Mouse (Mus musculus) neural tube, embryonic 14.5 days (tissue): ENCODE measurements at regions not wholly inside any gene's neighbourhood (a gene's known extent, or its start where the extent isn't known, plus 50 kb on each side); places are given as distances from the start of the nearest gene placed in this dataset.

Experiments
- ATAC-seq: fragments of 200-750 bp; cut with Nextera tagmentation; 2 replicates; pipeline ENCODE4 v1.8.0; 2017; ENCODE audit warnings: low read depth, mild to moderate bottlenecking, moderate TSS enrichment, moderate library complexity
- H3K27ac ChIP-seq: fragments of 300-500 bp; sonication (generic); 2 replicates; pipeline ENCODE4 v1.5.1; 2014; ENCODE audit warnings: low read depth, mild to moderate bottlenecking, control low read depth, low read length, moderate library complexity, mixed read lengths
- H3K27me3 ChIP-seq: fragments of 300-500 bp; sonication (generic); 2 replicates; pipeline ENCODE4 v1.6.1; 2014; ENCODE audit warnings: low read length; ENCODE audit not compliant: control insufficient read depth, insufficient read depth
- H3K36me3 ChIP-seq: fragments of 300-500 bp; sonication (generic); 2 replicates; pipeline ENCODE4 v1.6.1; 2014; ENCODE audit warnings: low read length, mixed read lengths; ENCODE audit not compliant: control insufficient read depth, insufficient read depth
- H3K4me1 ChIP-seq: fragments of 300-500 bp; sonication (generic); 2 replicates; pipeline ENCODE4 v1.6.1; 2014; ENCODE audit warnings: low read length; ENCODE audit not compliant: control insufficient read depth, insufficient read depth
- H3K4me2 ChIP-seq: fragments of 300-500 bp; sonication (generic); 2 replicates; pipeline ENCODE4 v1.6.1; 2014; ENCODE audit warnings: mild to moderate bottlenecking, low read depth, low read length, control low read depth
- H3K4me3 ChIP-seq: fragments of 300-500 bp; sonication (generic); 2 replicates; pipeline ENCODE4 v1.5.1; 2014; ENCODE audit warnings: low read depth, low read length, control low read depth, mixed read lengths
- H3K9ac ChIP-seq: fragments of 300-500 bp; sonication (generic); replicated peaks from 2 replicates; pipeline ENCODE4 v1.6.1; 2014; ENCODE audit warnings: low read depth, mild to moderate bottlenecking, control low read depth, low read length, mixed read lengths
- H3K9me3 ChIP-seq: fragments of 300-500 bp; sonication (generic); 2 replicates; pipeline ENCODE4 v1.6.1; 2016; ENCODE audit warnings: low read length; ENCODE audit not compliant: control insufficient read depth
- WGBS: fragments of 180-500 bp; shearing (Covaris S2); extraction: QIAGEN DNeasy Blood & Tissue Kit; methylation state at CpG from one replicate; pipeline ENCODE4 v1.1.7; 2014; 5-methylcytosine and 5-hydroxymethylcytosine counted together

- no peak for ATAC-seq
- Histone ChIP-seq H3K27ac (no peak overlapping the region), H3K9me3 (no peaks in the 10 kb centered on the region), H3K9ac (no peak overlapping the region), H3K27me3 (no peaks in the 10 kb centered on the region), H3K4me2 (no peak overlapping the region), H3K4me1 (no peaks in the 10 kb centered on the region; the same call in 1 of the 2 replicates), H3K36me3 (no peaks in the 10 kb centered on the region), H3K4me3 (no peak overlapping the region)
- WGBS = 47% methylated on average over 7 of the region's 7 CpGs
Observed at GRCm38 (mm10) chr13:44061721-44062300, 277.2 kb downstream of the Cd83 start.

GRCm38 (mm10) chr13:44063317-44063716 is 278.7 kb downstream of the Cd83 start:
- Histone ChIP-seq H3K27me3 (no peaks in the 10 kb centered on the region), H3K4me3 (no peak overlapping the region), H3K36me3 (no peaks in the 10 kb centered on the region), H3K27ac (no peak overlapping the region), H3K9ac (no peak overlapping the region), H3K4me1 (no peaks in the 10 kb centered on the region), H3K4me2 (no peak overlapping the region), H3K9me3 (no peaks in the 10 kb centered on the region)
- 78% methylated on average over 8 of the region's 8 CpGs for WGBS
- ATAC-seq = no peak

- H3K4me2 ChIP-seq = no peak overlapping the region
- H3K4me3 ChIP-seq = no peak overlapping the region
- H3K27ac ChIP-seq = no peak overlapping the region
- H3K9me3 ChIP-seq = no peaks in the 10 kb centered on the region
- H3K27me3 ChIP-seq = no peaks in the 10 kb centered on the region
- 90% methylated on average over 3 of the region's 3 CpGs for WGBS
- H3K9ac ChIP-seq = no peak overlapping the region
- H3K4me1 ChIP-seq = no peaks in the 10 kb centered on the region
- ATAC-seq = no peak
- no peaks in the 10 kb centered on the region for H3K36me3 ChIP-seq
Observed at GRCm38 (mm10) chr13:44064026-44064425, 279.5 kb downstream of the Cd83 start.

- no peaks in the 10 kb centered on the region for H3K9me3 ChIP-seq
- no peaks in the 10 kb centered on the region for H3K4me1 ChIP-seq
- H3K36me3 ChIP-seq = no peaks in the 10 kb centered on the region
- no peaks in the 10 kb centered on the region for H3K27me3 ChIP-seq
- no peak overlapping the region for H3K27ac ChIP-seq
- WGBS = 66% methylated on average over 13 of the region's 13 CpGs
- no peak overlapping the region for H3K9ac ChIP-seq
- no peak for ATAC-seq
- H3K4me3 ChIP-seq = no peak overlapping the region
- H3K4me2 ChIP-seq = no peak overlapping the region
Observed at GRCm38 (mm10) chr13:44065741-44066185, 281.2 kb downstream of the Cd83 start.

- Histone ChIP-seq H3K27me3 (no peaks in the 10 kb centered on the region), H3K4me2 (no peak overlapping the region), H3K27ac (no peak overlapping the region), H3K9ac (no peak overlapping the region), H3K9me3 (no peaks in the 10 kb centered on the region), H3K36me3 (no peaks in the 10 kb centered on the region), H3K4me1 (no peaks in the 10 kb centered on the region), H3K4me3 (no peak overlapping the region)
- ATAC-seq = no peak
- WGBS = 91% methylated on average over 2 of the region's 2 CpGs
Observed at GRCm38 (mm10) chr13:44067244-44067643, 282.7 kb downstream of the Cd83 start.

- H3K9me3 ChIP-seq = no peaks in the 10 kb centered on the region
- 91% methylated on average over 5 of the region's 5 CpGs for WGBS
- H3K4me1 ChIP-seq = no peaks in the 10 kb centered on the region
- H3K4me3 ChIP-seq = no peak overlapping the region
- no peak overlapping the region for H3K9ac ChIP-seq
- ATAC-seq = no peak
- no peak overlapping the region for H3K27ac ChIP-seq
- H3K36me3 ChIP-seq = no peaks in the 10 kb centered on the region
- no peaks in the 10 kb centered on the region for H3K27me3 ChIP-seq
- H3K4me2 ChIP-seq = no peak overlapping the region
Observed at GRCm38 (mm10) chr13:44068951-44069350, 284.4 kb downstream of the Cd83 start.

GRCm38 (mm10) chr13:44073122-44073521 is 288.5 kb downstream of the Cd83 start:
- WGBS = 86% methylated on average over 9 of the region's 9 CpGs
- Histone ChIP-seq H3K4me3 (no peak overlapping the region), H3K9ac (no peak overlapping the region), H3K4me1 (no peaks in the 10 kb centered on the region), H3K27ac (no peak overlapping the region), H3K36me3 (no peaks in the 10 kb centered on the region), H3K4me2 (no peak overlapping the region), H3K27me3 (no peaks in the 10 kb centered on the region), H3K9me3 (no peaks in the 10 kb centered on the region)
- ATAC-seq = no peak

GRCm38 (mm10) chr13:44074172-44074571 is 289.6 kb downstream of the Cd83 start:
- H3K9ac ChIP-seq = no peak overlapping the region
- no peaks in the 10 kb centered on the region for H3K9me3 ChIP-seq
- ATAC-seq = no peak
- no peak overlapping the region for H3K4me3 ChIP-seq
- H3K4me1 ChIP-seq = no peaks in the 10 kb centered on the region
- no peaks in the 10 kb centered on the region for H3K36me3 ChIP-seq
- H3K27me3 ChIP-seq = no peaks in the 10 kb centered on the region
- H3K27ac ChIP-seq = no peak overlapping the region
- 89% methylated on average over 9 of the region's 9 CpGs for WGBS
- H3K4me2 ChIP-seq = no peak overlapping the region

GRCm38 (mm10) chr13:44077022-44077421 is 292.4 kb downstream of the Cd83 start:
- Histone ChIP-seq H3K4me1 (no peaks in the 10 kb centered on the region), H3K9me3 (no peaks in the 10 kb centered on the region), H3K4me2 (no peak overlapping the region), H3K27ac (no peak overlapping the region), H3K36me3 (no peaks in the 10 kb centered on the region), H3K27me3 (no peaks in the 10 kb centered on the region), H3K9ac (no peak overlapping the region), H3K4me3 (no peak overlapping the region)
- 85% methylated on average over 10 of the region's 10 CpGs for WGBS
- no peak for ATAC-seq
